Mouse (Mus musculus): Measurements from ENCODE around the gene Cd5.
A peak's percentile ranks its signal among the peaks of the same experiment; 100 is the strongest.

Cd5 gene

DNA sequence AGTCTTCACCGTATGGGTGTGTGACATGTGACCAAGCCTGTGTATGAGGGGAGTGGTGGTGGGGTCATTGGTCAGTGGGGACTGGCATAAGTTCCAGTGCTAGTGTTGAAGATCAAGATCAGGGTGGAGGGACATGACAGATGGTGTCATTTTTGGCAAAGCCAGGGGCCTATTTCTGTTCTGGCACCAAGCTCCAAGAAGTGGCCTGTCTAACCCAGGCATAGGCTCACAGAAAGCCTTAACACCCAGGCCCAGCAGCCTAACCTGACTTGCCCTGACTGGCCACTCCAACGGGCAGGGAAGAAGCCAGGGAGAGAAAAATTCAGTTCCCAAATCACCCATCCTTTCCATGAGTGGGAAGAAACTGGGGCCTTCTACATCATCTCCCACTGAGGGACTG, 18.7 kb upstream of the Cd5 start:
- DNase-seq, result peak; percentile 52 to 73

DNA sequence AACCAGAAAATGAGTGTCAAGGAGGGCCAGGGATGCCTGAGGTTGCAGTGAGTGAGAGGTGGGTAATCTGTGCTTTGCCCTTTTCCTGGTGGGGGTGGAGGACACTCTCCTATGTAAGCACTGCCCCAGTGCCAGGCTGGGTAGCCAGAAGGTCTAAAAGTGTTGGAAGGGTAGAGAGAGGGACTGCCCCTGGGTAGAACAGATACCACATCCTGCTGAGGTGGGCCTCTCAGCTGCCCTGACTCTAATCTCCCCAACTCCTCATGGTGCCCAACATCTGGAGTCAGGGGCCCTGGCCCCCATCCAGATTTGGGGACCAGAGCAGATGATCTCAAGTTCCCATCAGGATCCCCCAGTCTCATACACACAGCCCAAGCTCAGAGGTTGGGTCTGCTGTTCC, 18.3 kb upstream of the Cd5 start:
- DNase-seq, result no peak

DNA sequence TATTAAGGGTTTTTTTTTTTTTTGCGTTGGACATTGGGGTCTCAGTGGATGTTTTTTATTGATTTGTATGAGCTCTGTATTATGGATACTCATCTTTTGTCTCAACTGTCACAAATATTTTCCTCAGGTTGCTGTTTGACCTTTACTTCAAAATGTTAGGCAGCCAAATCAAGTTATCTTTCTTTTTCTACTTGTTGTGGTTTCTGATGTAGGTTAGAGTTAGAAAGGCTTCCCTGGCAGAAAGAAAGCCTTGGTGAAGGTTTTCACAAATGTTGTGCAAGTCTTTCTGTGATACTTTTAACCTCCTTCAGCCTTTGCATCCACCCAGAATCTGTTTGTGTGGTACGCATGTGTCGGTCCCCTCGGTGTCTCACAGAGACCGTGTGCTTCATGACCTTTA, 13.8 kb upstream of the Cd5 start:
- no peak for DNase-seq

DNA sequence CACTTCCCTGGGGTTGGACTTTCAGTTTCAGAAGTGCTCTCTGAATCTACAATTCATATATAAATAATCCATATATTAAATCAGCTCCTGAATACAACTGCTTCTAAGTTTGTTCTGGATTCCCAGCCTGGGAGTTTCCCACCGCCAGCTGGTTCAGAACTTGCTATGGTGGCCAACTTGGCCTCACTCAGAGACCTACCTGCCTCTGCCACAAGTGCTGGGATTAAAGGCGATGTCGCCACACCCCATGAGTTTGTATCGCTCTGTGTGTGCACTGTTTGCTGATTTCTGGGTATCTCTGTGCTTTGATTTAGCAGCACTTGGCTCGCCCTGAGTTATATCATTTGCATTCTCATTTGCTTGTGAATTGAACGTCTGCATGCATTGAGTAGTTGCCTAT, 13.3 kb upstream of the Cd5 start:
- no peak for DNase-seq

DNA sequence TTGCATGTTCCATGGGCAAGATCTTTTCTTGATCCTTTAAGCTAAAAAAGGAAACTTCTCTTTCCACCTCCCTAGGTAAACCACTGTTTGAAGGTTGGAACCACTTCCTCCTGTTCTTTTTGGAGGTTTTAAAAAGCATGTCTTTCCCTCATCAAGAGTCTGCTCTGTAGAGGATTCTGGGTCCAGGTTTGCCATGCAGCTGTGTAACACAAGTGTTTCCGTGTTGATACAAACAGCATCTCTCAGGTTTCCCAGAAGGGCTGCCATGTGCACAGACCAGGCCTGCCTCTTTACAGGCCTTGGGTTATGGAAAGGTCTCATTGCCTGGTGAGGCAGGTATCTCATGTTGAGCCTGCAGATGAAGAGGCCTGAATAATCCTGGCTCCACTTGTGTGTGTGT, 12.8 kb upstream of the Cd5 start:
- DNase-seq, result no peak

DNA sequence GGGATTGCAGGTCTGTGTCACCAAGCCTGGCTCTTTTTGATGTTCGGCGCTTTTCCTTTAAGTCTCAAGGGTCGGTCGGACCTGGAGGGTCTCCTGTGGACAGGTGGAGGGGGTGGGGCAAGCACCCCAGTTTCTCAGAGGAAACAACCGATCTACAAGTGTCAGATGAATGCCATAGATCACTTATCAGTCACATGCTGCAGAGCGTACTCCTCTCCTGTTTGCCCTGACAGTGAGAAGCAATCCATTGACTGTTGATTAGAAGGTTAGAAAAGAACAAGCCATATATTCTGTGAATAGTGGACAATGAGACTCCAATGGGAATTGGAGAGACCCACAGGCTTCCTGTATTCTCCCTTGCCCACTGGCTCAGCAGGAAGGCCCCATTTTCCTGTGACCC, 11.4 kb upstream of the Cd5 start:
- no peak for DNase-seq

DNA sequence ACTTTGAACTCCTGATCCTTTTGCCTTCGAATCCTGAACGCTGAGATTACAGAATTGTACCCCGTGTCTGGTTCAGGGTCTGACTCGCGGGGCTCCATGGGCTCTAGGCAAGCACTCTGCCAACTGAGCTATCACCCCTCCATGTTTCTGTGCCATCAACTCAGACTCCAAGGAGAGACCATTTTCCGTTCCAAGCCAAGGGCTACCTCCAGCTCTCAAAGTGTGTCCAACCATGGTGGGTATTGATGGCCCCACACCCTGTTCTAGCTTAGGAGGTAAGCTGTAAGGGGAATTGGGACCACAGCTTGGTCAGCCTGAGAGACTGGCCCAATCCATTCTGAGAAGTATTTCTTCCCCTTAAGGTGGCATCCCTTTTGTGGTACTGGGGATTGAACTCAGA, 10.5 kb upstream of the Cd5 start:
- no peak for DNase-seq

DNA sequence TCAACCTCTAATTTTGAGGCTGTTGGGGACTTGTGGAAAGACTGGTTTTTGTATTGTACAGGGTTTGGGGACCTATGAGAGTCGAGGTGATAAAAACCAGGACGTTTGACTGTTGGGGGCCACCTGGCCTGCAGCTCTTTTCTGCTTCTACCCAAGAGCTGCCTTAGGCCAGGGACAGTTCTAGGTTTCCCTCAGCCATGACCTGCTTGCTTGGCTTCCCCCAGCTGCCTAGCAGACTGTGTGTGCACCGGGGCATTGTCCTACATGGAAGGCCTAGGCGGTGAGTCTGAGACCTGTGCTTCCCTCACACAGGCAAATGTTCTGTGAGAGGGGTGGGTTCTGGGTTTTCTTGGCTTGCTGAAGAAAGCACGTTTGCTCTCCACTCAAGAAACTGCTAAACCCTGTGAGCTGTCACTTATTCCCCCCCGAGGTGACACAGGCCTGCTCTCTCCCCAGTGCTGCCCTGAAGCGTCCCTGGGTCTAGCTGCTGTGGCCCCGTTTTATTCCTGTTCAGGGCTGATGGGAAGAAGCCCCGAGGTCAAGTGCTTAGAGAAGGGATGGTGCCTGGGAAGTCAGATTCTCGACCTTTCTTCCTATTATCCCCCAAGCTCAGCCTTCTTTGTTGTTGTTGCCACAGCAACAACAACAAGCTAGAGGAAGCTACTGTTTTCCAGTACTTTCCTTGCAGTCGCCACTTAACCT, 9.8 kb upstream of the Cd5 start:
- no peak for DNase-seq

DNA sequence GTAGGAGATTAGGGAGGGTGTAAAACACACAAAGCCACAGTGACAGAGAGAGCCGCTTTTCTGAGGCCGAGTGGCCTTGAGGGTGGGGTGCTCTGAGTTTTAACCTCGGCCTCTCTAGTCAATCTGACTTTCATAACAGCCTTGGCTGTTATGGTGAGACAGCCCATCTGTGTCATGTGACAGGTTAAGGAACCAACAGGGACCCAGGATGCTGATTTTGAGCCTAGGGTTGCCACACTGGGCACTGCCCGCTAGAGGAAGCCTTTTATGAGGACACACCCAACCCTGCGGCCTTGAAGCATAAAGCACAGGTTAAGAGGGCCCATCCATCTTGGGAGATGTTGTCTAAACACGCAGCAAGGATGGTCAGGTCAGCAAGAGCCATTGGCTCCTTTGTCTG, 8.9 kb upstream of the Cd5 start:
- DNase-seq, result no peak

DNA sequence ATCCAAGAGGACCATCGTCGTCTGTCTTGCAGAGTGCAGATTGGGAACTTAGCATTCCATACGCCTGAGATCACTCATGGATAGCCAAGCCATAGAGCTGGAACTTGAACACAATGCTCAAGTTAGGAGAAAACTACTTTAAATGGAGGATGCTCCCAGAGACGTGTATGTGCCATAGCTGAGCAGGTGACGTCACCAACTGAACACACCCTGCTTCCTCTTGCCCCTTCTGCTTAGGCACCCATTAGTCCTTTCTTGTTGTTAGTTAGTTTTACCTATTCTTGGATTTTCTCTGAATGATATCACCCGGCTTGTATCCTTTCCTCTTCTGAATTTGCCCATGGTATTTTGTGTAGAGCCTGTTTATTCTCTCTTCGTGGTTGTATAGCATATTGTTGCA, 8.4 kb upstream of the Cd5 start:
- no peak for DNase-seq

DNA sequence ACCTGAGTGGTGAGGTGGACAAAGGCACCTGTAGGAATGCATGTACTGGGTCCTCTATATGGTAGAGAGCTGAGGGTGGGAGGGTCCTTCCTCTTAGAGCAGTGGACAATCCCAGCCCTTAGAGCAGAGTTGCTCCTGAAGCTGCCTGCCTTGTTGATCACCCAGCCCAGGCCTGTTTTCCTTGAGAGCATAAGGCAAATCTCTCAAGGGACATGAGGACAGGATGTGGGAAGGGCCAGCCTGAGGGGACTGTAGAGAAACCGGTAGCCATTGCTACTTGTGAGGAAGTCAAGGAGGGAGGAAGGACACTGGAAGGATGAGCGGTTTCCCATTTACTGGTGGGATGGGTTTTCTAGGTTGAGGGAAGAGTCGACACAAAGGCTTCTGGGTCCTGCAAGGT, 3.8 kb upstream of the Cd5 start:
- DNase-seq, result no peak

DNA sequence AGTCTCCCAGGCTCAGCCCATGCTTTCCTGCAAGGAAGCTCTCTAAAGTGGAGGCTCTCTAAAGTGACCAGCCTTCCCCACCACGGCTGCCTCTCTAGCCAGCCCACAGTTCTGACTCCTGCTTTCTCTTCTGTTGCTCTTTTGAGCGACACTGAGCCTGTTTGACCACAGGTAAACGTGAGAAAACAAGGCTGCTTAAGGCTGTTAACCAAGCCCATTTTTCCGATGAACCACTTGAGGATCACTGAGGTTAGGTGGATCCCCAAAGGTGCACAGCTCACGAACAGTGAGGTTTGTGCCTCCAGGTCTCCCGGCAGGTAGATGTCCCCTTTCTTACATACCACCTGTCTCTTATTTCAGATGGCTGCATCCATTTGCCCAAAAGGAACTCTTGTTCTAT, 3.3 kb upstream of the Cd5 start:
- no peak for DNase-seq

DNA sequence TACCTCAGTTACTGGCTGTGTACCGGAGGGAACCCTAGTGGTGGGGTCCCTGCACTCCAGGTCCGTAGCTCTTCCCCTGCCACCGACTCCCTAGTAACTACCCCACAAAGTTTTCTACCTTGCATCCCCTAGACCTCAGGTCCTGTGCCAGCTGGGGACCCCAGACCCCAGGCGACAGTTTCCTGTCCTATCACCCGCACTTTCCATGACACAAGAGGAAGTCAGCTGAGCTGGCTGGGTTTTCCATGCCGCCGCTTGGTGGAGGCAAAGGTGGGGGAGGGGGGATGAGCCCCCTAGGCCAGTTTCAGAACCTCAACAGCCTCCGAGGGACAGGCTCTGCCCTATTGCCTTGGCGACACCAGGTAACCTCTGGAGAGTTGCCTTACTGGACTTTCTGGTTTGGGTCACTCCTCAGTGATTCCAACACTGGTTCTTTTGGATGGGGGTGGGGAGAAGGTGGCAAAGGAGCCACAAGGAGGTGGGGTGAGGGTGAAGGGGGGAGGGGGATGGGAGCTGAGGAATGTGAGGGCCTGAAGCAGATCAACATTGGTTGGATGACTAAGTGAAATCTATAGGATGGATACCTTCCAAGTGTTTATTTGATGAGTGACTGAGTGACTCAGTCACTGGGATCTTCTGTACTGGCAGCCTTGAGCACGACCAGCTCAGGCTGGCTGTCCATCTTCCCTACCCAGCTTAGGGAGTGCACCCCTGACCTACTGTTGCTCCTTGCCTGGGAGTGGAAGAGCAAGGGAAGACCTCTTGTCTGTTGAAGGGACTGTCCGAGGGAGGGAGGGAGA, 2.0 kb upstream of the Cd5 start:
- peak in 1 of 2 experiments; percentile 2 for DNase-seq

DNA sequence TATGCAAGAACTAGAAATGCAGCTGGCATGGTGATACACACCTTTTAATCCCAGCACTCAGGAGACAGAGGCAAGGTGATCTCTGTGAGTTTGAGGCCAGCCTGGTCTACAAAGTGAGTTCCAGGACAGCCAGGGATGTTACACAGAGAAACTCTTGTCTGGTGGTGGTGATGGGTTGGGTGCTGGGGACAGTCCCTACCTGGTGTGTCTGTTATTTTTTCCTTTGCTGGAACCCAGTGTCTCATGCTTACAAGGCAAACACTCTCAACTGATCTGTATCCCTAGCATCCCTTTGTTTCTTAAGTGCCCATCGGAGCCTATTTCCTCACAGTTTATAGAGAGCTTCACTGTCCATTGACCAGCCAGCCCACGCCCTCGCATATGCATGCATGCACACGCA, 1.1 kb upstream of the Cd5 start:
- no peak for DNase-seq

DNA sequence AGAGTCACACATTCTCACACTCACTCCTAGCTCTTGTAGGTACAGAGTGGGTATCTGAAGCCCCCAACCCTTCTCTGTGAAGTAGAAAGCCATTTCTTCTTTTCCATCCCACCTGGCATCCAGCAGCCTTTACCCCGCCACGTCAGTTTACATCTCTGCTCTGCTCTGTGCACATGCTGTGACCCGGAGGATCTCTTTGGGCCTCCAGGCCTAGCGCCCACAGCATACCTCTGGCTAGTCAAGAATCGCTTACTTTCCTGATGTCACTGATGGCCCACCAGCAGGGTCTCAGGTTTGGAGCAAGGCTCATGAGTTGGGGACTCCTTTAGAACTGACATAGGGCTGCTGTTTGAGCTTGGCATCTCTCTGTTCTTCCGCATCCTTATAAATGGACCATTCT, 764 bp downstream of the Cd5 start:
- no peak for DNase-seq

DNA sequence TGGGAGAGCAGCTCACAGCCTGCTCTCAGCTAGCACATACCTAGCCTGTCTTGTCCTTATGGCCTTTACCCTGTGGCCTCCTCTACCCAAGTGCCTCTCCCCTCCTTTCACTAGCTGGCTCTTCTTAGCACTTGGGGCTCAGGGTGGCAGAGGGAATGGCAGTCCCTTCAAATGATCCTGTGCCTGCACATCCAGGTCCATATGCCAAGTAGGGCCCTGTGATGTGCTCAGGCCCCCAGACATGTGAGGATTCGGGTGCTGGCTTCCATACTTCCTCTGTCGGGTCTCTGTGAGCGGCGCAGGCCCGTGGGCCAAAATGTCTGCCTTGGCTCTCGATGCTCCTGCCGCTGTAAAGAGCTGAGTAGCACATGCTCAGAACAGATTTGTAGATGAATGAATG, 2.9 kb downstream of the Cd5 start:
- no peak for DNase-seq

DNA sequence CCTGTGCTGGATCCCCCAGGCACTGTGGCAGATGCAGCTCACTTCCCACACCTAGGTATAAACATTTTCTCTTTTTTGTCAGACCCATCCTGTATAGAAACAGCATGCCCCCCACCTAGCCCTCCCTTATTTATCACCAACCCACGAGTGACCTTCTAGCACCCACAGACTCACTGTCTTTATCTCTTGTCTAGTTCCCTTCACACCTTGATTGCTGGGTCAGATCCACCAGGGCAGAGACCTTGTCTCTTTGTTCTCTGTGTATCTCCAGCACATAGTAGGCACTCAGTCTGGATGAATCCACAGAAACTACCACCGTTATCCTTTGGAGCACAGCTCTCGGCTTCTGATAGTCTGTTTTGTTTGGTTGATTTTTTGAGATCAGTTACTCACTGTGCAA, 3.7 kb downstream of the Cd5 start:
- no peak for DNase-seq

DNA sequence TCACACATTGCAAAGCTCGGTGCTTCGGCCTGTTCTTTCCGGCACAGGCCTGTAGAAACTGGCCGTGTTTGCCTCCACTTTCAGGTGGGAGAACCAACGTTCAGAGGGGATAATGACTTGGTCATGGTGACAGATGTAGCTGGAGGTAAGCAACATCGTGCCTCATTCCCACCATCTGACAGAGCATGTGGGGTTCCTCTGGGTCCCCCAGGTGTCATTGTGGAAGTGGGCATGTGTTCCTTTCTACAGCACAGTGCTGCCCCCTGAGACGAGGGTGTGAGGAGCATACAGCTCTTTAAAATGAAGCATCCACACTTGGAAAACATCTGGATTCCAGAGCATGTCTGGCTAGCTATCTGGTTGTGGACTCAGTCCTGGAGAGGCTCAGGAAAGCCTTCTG, 4.2 kb downstream of the Cd5 start:
- no peak for DNase-seq

DNA sequence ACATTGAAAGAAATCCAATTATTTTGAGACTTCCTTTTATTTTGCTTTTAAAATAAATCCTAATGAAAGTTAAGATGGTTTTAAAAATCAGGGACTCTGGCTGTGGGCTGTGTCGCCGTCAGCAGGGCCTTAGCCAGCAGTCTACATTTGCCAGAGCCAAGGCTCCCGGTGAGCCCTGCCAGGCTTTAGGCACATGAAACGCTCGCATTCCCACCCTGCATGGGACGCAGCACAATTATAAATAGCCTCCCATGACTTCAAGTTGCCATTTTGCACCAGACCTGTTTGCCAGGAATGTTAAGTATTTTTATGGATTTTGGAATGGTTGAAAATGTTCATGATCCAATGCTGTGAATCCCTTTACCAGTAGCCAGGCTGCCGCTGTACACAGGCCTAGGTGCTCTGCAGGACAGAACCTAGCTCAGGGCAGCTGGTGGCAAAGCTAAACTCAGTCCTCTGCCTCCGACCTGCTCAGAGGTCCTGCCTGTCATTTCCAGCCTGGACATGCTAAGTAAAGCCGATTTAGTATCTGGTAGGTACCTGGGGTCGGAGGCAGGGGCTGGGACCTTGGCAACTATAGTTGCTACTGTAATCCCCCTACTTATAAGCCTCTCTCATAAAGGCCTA, 5.2 kb downstream of the Cd5 start:
- peak in 1 of 2 experiments; percentile 40 for DNase-seq

DNA sequence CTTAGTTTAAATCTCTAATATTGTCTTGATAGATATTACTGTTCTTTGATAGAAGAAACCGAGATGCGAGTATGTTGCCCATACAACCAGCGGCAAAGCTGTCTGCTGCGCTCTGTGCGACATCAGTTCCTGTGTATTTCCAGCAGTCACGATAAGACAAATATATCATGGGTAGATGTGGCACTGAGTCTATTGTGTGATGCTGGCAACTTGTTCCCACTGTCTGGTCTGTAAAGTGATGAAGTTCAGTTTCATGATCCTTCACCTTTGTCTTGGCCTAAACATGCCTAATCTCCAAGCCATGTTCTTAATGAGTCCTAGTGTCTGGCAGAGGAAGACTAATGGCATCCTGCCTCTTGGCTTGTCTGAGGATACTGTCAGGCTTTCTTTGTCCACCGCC, 6.1 kb downstream of the Cd5 start:
- DNase-seq, result no peak

DNA sequence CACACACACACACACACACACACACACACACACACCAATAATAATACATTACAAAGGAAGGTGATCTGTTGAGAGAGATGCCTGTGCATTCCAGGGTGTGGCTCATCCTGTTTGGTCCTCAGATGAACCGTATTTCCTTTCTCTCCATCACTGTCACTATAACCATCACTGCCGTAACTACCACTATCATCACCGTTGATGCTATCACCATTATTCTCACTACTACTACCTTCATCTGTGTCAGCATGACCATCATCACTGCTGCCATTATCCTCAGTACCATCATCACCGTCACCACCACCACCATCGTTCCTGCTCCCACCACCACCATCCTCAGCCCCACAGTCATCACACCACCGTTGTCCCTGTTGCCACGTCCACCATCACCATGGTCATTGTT, 6.8 kb downstream of the Cd5 start:
- no peak for DNase-seq

DNA sequence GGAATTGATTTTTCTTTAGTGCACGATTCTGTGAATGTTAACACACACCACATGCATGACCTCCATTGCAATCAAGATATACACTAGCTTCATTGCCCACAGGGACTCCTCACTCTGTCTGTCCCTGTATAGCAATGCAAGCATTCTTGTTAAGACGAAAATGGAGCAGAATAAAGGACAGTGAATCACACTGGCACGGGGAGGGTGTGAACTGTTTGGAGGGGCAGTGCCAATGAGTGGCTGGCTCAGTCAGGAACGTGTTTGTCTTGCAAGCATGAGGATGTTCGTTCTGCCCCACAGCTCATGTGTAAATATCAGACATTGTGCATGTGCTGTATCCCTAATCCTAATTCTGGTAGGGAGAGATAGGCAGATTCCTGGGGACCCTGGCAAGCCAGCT, 8.3 kb downstream of the Cd5 start:
- DNase-seq, result no peak

DNA sequence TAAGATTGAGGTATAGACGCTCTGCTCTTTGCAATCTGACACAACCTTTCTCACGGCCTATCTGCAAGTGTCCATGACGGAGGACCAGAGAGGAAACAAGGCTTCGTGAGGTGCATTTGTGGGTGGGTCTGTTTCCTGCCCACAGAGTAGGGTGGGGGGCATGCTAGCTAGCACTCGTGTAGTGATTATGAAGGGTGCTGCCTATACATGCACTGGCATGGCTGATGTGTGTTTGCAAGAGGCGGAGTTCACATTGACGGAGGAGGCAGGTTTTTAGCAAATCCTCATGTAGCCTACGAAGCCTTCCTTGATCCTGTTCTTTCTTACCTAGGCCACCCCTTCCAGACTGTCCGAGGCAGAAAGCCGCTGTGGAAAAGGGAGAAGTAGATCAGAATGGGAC, 8.9 kb downstream of the Cd5 start:
- no peak for DNase-seq

DNA sequence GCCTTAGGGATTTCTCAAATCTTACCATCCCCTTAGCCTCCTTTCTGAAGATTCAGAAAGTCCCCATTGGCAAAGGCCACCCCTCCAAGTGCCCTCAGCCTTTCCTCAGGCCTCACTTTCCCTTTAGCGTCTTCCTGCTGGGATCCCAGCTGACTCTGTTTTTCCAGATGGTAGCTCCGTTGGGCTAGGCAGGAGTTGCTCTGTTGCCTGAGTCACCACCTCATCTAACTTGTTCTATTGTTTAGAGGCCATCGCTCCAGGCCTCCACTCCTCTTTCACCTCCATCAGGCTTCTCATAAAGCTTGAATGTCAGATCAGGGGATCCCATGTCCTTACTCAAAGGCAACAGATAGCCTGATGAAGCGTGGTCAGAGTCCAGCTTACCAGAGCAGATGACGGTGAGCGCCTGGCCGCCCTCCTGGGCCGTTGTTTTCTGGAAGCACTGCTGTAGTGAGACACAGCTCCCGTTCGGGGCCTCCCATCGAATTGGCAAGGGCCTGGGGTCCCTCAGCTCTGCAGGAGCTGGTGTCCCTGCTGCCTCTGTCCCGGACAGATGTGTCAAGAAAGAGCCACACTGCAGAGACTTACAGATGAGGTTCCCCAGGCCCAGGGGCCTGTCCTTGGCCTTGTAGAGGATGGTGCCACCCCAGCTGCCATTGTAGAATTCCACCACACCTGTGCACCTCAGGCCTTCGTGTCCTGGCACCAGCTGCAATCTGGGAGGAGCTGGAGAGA, 14.0 kb downstream of the Cd5 start:
- peak in 1 of 2 experiments; percentile 53 for DNase-seq
